Mouse (Mus musculus): Measurements from ENCODE around the gene Ptprs. TPM values are rescaled to one million over a fixed set of nuclear protein-coding genes. Genes with fewer than 3 reads are reported as not detected.

Gene Ptprs
- 44.7 and 45.3 TPM in 2 replicates for polyA plus RNA-seq (2015; fragmentation: Nextera tagmentation; extraction: Ambion mirVana)

- DNase-seq (ENCODE audit: low spot score) (peak; percentile 98), ATAC-seq (replicated peaks; ENCODE audit: low FRiP score, low read depth) (peak; percentile 87)
- Histone ChIP-seq H3K4me1 (replicated peaks; ENCODE audit: insufficient read depth, low read length) (peaks cover 39% of the 10 kb centered on the region), H3K4me3 (replicated peaks; ENCODE audit: low read depth, low read length) (peak within 1 kb of the TSS; percentile 64), H3K27ac (peak within 1 kb of the TSS; percentile 69), H3K36me3 (ENCODE audit: insufficient read depth, low read length) (no peaks in the 10 kb centered on the region), H3K9ac (ENCODE audit: low read depth, low read length) (peak within 1 kb of the TSS; percentile 80), H3K4me2 (ENCODE audit: low read length) (peak within 1 kb of the TSS; percentile 99), H3K9me3 (replicated peaks; ENCODE audit: low read length) (no peaks in the 10 kb centered on the region), H3K27me3 (ENCODE audit: insufficient read depth, low read length) (peaks cover 12% of the 10 kb centered on the region; the same call in 1 of the 2 replicates)
- no peak for TF ChIP-seq CTCF (IDR thresholded peaks at IDR 0.05; ENCODE audit: low read depth)
- under 1% methylated on average over 27 of the region's 27 CpGs for WGBS
These were observed at the start of gene Ptprs for GRCm38 (mm10) chr17:56476402-56476752. Ptprs (minus strand) TSS chr17:56476483.

- Histone ChIP-seq H3K4me2 (ENCODE audit: low read length) (no peak overlapping the region), H3K4me1 (replicated peaks; ENCODE audit: insufficient read depth, low read length) (no peaks in the 10 kb centered on the region), H3K4me3 (replicated peaks; ENCODE audit: low read depth, low read length) (no peak overlapping the region), H3K9me3 (replicated peaks; ENCODE audit: low read length) (no peaks in the 10 kb centered on the region), H3K36me3 (ENCODE audit: insufficient read depth, low read length) (no peaks in the 10 kb centered on the region), H3K9ac (ENCODE audit: low read depth, low read length) (no peak overlapping the region), H3K27me3 (ENCODE audit: insufficient read depth, low read length) (no peaks in the 10 kb centered on the region), H3K27ac (no peak overlapping the region)
- WGBS = 60% methylated on average over 4 of the region's 4 CpGs
- no peak for TF ChIP-seq CTCF (IDR thresholded peaks at IDR 0.05; ENCODE audit: low read depth)
- DNase-seq (ENCODE audit: low spot score) (no peak), ATAC-seq (replicated peaks; ENCODE audit: low FRiP score, low read depth) (no peak)
These were observed 48.7 kb upstream of the Ptprs start for GRCm38 (mm10) chr17:56524943-56525342.

- TF ChIP-seq CTCF (IDR thresholded peaks at IDR 0.05; ENCODE audit: low read depth) = no peak
- DNase-seq (ENCODE audit: low spot score) (no peak), ATAC-seq (replicated peaks; ENCODE audit: low FRiP score, low read depth) (no peak)
- Histone ChIP-seq H3K4me1 (replicated peaks; ENCODE audit: insufficient read depth, low read length) (no peaks in the 10 kb centered on the region), H3K27me3 (ENCODE audit: insufficient read depth, low read length) (no peaks in the 10 kb centered on the region), H3K9me3 (replicated peaks; ENCODE audit: low read length) (no peaks in the 10 kb centered on the region), H3K36me3 (ENCODE audit: insufficient read depth, low read length) (no peaks in the 10 kb centered on the region), H3K9ac (ENCODE audit: low read depth, low read length) (no peak overlapping the region), H3K4me2 (ENCODE audit: low read length) (no peak overlapping the region), H3K4me3 (replicated peaks; ENCODE audit: low read depth, low read length) (no peak overlapping the region), H3K27ac (no peak overlapping the region)
- WGBS = 54% methylated on average over 1 of the region's 1 CpGs
These were observed 46.5 kb upstream of the Ptprs start for GRCm38 (mm10) chr17:56522744-56523143.

GRCm38 (mm10) chr17:56515690-56516410 lies 39.6 kb upstream of the Ptprs start:
- WGBS = 11% methylated on average over 13 of the region's 13 CpGs
- ATAC-seq (replicated peaks; ENCODE audit: low FRiP score, low read depth) (peak; percentile 53), DNase-seq (ENCODE audit: low spot score) (peak; percentile 68)
- no peak overlapping the region for H3K4me3 ChIP-seq (replicated peaks; ENCODE audit: low read depth, low read length)
- H3K4me2 ChIP-seq (ENCODE audit: low read length) = peak overlapping the region; percentile 15; the same call in 1 of the 2 replicates
- H3K9ac ChIP-seq (ENCODE audit: low read depth, low read length) = 0 out of 2 replicates have a peak overlapping the region, but pooled peaks have one; percentile 23
- H3K4me1 ChIP-seq (replicated peaks; ENCODE audit: insufficient read depth, low read length) = peaks cover 15% of the 10 kb centered on the region; the same call in 1 of the 2 replicates
- H3K9me3 ChIP-seq (replicated peaks; ENCODE audit: low read length) = no peaks in the 10 kb centered on the region
- H3K27me3 ChIP-seq (ENCODE audit: insufficient read depth, low read length) = peaks cover 18% of the 10 kb centered on the region
- H3K27ac ChIP-seq = no peak overlapping the region
- no peaks in the 10 kb centered on the region for H3K36me3 ChIP-seq (ENCODE audit: insufficient read depth, low read length)
- TF ChIP-seq CTCF (IDR thresholded peaks at IDR 0.05; ENCODE audit: low read depth) = no peak

- no peaks in the 10 kb centered on the region for H3K36me3 ChIP-seq (ENCODE audit: insufficient read depth, low read length)
- H3K9me3 ChIP-seq (replicated peaks; ENCODE audit: low read length) = no peaks in the 10 kb centered on the region
- no peak overlapping the region for H3K27ac ChIP-seq
- H3K9ac ChIP-seq (ENCODE audit: low read depth, low read length) = no peak overlapping the region
- WGBS = 28% methylated on average over 12 of the region's 12 CpGs
- H3K4me3 ChIP-seq (replicated peaks; ENCODE audit: low read depth, low read length) = no peak overlapping the region
- no peak for TF ChIP-seq CTCF (IDR thresholded peaks at IDR 0.05; ENCODE audit: low read depth)
- no peak for ATAC-seq (replicated peaks; ENCODE audit: low FRiP score, low read depth)
- H3K4me1 ChIP-seq (replicated peaks; ENCODE audit: insufficient read depth, low read length) = peaks cover 19% of the 10 kb centered on the region; the same call in 1 of the 2 replicates
- peaks cover 28% of the 10 kb centered on the region for H3K27me3 ChIP-seq (ENCODE audit: insufficient read depth, low read length)
- H3K4me2 ChIP-seq (ENCODE audit: low read length) = no peak overlapping the region
- no peak for DNase-seq (ENCODE audit: low spot score)
These were observed 38.6 kb upstream of the Ptprs start for GRCm38 (mm10) chr17:56514916-56515315.

- Histone ChIP-seq H3K27ac (no peak overlapping the region), H3K4me2 (ENCODE audit: low read length) (no peak overlapping the region), H3K27me3 (ENCODE audit: insufficient read depth, low read length) (peaks cover 28% of the 10 kb centered on the region), H3K9me3 (replicated peaks; ENCODE audit: low read length) (no peaks in the 10 kb centered on the region), H3K36me3 (ENCODE audit: insufficient read depth, low read length) (no peaks in the 10 kb centered on the region), H3K9ac (ENCODE audit: low read depth, low read length) (no peak overlapping the region), H3K4me3 (replicated peaks; ENCODE audit: low read depth, low read length) (no peak overlapping the region), H3K4me1 (replicated peaks; ENCODE audit: insufficient read depth, low read length) (peaks cover 19% of the 10 kb centered on the region; the same call in 1 of the 2 replicates)
- ATAC-seq (replicated peaks; ENCODE audit: low FRiP score, low read depth) (no peak), DNase-seq (ENCODE audit: low spot score) (no peak)
- no peak for TF ChIP-seq CTCF (IDR thresholded peaks at IDR 0.05; ENCODE audit: low read depth)
These were observed 38.0 kb upstream of the Ptprs start for GRCm38 (mm10) chr17:56514330-56514729.
